Mouse (Mus musculus): Measurements from ENCODE around the gene Mucl3. TPM values are rescaled to one million over a fixed set of nuclear protein-coding genes. Genes with fewer than 3 reads are reported as not detected.

The Mucl3 gene
- polyA plus RNA-seq, 1 experiment from 2014 or later, result not detected

DNA sequence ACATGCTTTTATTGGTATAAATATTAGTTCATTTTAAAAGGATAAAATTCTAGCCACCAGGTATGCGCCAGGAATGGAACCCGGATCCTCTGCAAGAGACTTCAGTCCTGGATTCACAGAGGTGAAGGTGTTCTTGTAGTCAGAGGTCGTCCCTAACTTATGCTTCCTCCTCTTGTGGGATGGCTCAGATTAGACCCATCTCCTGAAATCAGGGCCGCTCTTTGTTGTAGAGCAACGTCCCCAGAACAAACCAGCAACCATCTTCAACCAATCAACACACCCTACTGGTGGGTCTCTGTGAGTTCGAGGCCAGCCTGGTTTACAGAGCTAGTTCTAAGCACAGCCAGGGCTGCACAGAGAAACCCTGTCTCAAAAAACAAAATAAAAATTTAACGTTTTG is 49.0 kb downstream of the Mucl3 start:
- ChIA-PET POLR2A (no interaction called here), CTCF (interaction anchor here (1.4 to 1.8 kb wide), 2 partner anchors 12 to 110 kb away, joined by 3 to 4 read pairs; partner anchors contain the start of gene Ddr1)
- TF ChIP-seq CTCF (IDR thresholded peaks at IDR 0.05), result no peak
- in situ Hi-C loops (cut with MboI; ENCODE audit: low pct_unique_long_range_greater_than_20kb), result no loop called here
- no peaks in the 10 kb centered on the region for H3K27me3 ChIP-seq
- no peak for ATAC-seq
- DNase-seq (ENCODE audit: low read depth, low spot score), result no peak

DNA sequence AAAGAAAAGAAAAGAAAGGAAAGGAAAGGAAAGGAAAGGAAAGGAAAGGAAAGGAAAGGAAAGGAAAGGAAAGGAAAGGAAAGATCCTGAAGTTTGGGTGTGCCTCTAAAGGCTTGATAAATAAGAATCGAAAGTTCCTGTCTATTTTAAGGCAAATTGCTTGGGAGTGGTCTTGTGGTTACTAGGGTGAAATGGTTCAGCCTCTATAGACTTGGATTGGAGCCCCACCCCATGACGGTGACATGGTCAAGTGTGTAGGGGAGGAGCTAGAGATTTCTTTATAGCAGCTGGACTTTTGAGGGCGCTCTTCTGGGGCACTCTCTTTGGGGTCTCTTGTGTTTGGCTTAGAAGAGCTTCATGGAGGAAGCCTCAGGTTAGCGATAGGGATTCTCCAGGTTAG is 49.7 kb downstream of the Mucl3 start:
- ATAC-seq, result no peak
- no peaks in the 10 kb centered on the region for H3K27me3 ChIP-seq
- ChIA-PET POLR2A (no interaction called here), CTCF (interaction anchor here (1.4 to 1.8 kb wide), 2 partner anchors 12 to 110 kb away, joined by 3 to 4 read pairs; partner anchors contain the start of gene Ddr1)
- DNase-seq (ENCODE audit: low read depth, low spot score), result no peak
- in situ Hi-C loops (cut with MboI; ENCODE audit: low pct_unique_long_range_greater_than_20kb), result no loop called here
- TF ChIP-seq CTCF (IDR thresholded peaks at IDR 0.05), result no peak

DNA sequence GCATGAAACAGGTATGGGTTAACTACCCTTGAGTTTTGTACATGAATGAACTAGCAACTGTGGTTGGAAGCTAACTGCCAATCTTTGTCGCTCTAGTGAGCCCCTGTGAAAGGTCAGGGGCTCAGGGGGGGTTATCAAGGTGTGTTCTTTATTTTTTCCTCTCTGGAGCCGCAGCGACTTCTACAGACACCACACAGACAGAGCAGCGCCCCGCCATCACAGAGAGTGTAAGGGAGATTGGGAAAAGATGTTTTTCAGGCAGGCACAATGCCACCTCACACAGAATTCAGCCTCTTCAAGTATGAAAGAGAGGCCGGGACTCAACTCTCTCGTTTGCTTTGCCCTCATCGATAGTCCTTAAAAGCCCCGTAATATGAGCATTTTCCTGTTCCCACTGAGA is 51.4 kb downstream of the Mucl3 start:
- in situ Hi-C loops (cut with MboI; ENCODE audit: low pct_unique_long_range_greater_than_20kb), result no loop called here
- ChIA-PET POLR2A (interaction anchor here (1.2 kb wide), 1 partner anchor 36 kb away, joined by 3 read pairs; no protein-coding TSS in a partner anchor), CTCF (interaction anchor here (1.2 to 2.9 kb wide), 6 partner anchors 9 to 72 kb away, joined by 3 to 12 read pairs (median 5); partner anchors contain the start of gene Sfta2)
- H3K27me3 ChIP-seq, result no peaks in the 10 kb centered on the region
- no peak for ATAC-seq
- DNase-seq (ENCODE audit: low read depth, low spot score), result no peak
- peak; percentile 52 for TF ChIP-seq CTCF (IDR thresholded peaks at IDR 0.05)

DNA sequence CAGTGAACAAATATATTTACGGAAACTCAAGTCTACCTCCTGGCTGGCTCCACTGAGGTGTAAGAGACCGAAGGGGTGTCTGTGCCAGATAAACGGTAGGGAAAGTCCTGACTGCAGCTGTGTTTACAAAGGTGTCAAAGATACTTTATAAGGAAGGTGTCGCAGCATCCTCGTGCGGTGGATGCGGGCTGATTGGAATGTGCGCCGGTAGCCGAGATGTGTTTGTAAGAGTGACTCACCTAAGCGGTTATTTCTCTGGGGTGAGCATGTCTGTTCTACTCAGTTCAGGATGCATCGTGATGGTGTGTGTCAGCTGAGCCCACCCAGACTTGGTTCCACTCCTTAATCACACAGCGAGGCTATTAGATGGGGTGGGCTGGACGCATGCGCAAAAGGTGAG is 51.8 kb downstream of the Mucl3 start:
- H3K27me3 ChIP-seq, result no peaks in the 10 kb centered on the region
- CTCF ChIA-PET, result interaction anchor here (0.7 to 4.5 kb wide), 12 partner anchors 9 to 117 kb away, joined by 3 to 39 read pairs (median 4); partner anchors contain the start of gene Sfta2
- DNase-seq (ENCODE audit: low read depth, low spot score), result peak; percentile 85
- TF ChIP-seq CTCF (IDR thresholded peaks at IDR 0.05), result no peak
- ATAC-seq, result peak; percentile 72
- POLR2A ChIA-PET, result interaction anchor here (1.2 kb wide), 1 partner anchor 37 kb away, joined by 3 read pairs; no protein-coding TSS in a partner anchor
- in situ Hi-C loops (cut with MboI; ENCODE audit: low pct_unique_long_range_greater_than_20kb), result no loop called here

DNA sequence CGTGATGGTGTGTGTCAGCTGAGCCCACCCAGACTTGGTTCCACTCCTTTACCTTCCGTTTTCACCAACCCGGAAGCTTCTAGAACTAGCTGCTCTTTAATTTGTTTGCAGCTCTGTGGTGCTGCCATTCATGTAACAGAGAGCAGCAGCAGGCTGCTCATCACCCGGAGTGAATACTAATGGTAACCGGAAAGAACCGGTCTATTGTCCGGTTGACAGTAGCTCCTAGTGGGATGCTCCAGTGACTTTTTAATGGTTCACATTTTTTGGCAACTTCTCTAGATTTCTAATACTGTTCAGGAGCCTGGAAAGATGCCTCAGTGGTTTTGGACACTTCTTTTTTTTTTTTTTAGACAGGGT is 52.3 kb downstream of the Mucl3 start:
- DNase-seq (ENCODE audit: low read depth, low spot score) (peak; percentile 75), ATAC-seq (no peak)
- POLR2A ChIA-PET, result interaction anchor here (0.9 kb wide), 1 partner anchor 11 kb away, joined by 6 read pairs; the partner anchor contains the start of gene Sfta2
- H3K27me3 ChIP-seq, result no peaks in the 10 kb centered on the region
- in situ Hi-C loops (cut with MboI; ENCODE audit: low pct_unique_long_range_greater_than_20kb), result no loop called here
- TF ChIP-seq CTCF (IDR thresholded peaks at IDR 0.05), result no peak
- CTCF ChIA-PET, result interaction anchor here (0.7 to 4.5 kb wide), 11 partner anchors 8 to 117 kb away, joined by 3 to 39 read pairs (median 4); no protein-coding TSS in a partner anchor

DNA sequence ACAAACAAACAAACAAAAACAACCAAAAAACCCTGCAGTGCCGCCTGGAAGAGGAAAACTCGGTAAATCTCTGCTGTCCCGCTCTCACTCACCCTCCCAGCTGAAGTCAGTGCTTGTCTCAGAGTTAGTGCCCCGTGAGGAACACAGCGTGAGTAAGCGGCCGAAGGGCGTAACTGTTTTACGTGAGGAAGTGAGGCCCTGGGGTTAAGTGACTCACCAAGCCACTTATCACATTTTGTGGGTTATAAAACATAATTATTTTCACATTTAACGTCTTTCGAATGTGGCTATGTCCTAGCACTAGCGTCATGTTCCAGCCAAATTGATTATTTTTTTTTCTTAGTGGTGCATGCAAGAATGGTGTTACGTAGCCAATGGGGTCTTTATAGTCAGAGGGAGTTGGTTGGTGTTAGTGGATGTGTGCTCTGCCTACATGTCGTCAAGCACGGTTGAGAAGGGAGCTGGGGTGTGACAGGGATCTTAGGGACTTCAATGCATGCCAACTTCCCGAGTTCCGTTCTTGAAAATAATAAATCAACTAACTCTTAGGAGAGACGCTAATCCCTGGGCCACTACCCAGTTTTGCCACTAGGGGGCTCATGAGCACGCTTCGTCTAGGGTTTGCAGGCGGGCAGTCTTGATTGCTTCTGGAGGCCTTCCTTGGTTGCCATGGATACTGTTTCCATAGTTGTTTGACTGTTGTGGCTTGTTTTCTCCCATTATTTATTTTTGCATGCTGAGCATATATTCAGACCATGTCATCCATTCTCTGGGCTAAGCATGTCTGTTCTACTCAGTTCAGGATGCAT is 52.9 kb downstream of the Mucl3 start:
- CTCF ChIA-PET, result interaction anchor here (0.8 to 4.5 kb wide), 10 partner anchors 7 to 118 kb away, joined by 3 to 39 read pairs (median 4); no protein-coding TSS in a partner anchor
- POLR2A ChIA-PET, result interaction anchor here (0.9 kb wide), 1 partner anchor 11 kb away, joined by 6 read pairs; the partner anchor contains the start of gene Sfta2
- H3K27me3 ChIP-seq, result no peaks in the 10 kb centered on the region
- DNase-seq (ENCODE audit: low read depth, low spot score) (peak; percentile 95), ATAC-seq (peak; percentile 75)
- TF ChIP-seq CTCF (IDR thresholded peaks at IDR 0.05), result peak; percentile 97
- in situ Hi-C loops (cut with MboI; ENCODE audit: low pct_unique_long_range_greater_than_20kb), result no loop called here

DNA sequence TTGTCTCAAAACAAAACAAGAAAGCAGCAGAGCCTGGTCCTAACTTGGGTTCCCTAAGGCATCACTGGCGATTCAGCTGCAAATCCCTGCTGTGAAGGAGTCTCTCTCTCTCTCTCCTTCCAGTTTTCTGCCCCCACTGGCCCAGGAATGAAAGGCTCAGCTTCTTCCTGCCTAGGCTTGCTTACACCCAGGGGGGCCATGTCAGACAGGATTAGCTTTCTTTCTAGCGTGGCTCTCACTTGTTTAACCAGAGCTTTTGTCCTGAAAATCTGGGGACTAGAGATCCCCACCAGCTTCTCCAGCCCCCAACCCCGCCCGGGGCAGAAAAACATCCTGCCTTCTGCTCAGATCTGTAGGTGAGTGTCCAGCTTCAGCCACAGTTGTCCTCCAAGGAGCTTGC is 55.1 kb downstream of the Mucl3 start:
- POLR2A ChIA-PET, result interaction anchor here (0.9 kb wide), 1 partner anchor 109 kb away, joined by 3 read pairs; no protein-coding TSS in a partner anchor
- CTCF ChIA-PET, result interaction anchor here (1.0 to 4.5 kb wide), 8 partner anchors 8 to 149 kb away, joined by 3 to 39 read pairs (median 6); partner anchors contain the start of gene Cdsn
- DNase-seq (ENCODE audit: low read depth, low spot score), result no peak
- no peaks in the 10 kb centered on the region for H3K27me3 ChIP-seq
- in situ Hi-C loops (cut with MboI; ENCODE audit: low pct_unique_long_range_greater_than_20kb), result loop anchor here (10.0 kb wide), 2 partner anchors 236 to 286 kb away; partner anchors contain the start of genes Dhx16, Flot1 and Ier3
- no peak for TF ChIP-seq CTCF (IDR thresholded peaks at IDR 0.05)
- no peak for ATAC-seq

DNA sequence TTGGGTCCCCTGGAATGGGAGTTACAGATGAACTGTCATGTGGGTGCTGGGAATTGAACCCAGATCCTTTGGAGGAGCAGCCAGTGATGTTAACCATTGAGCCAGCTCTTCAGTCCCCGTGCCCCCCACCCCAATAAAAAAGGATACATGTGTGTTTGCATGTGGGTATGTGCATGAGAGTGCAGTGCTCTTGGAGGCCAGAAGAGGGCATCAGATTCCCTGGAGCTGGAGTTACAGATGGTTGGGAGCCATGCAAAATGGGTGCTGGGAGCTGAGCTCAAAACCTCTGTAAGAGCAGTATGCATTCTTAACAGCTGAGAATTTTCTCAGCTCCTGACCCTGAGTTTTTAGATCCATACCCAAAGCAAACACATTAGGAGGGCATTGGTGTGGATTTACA is 56.2 kb downstream of the Mucl3 start:
- no peak for DNase-seq (ENCODE audit: low read depth, low spot score)
- no peak for TF ChIP-seq CTCF (IDR thresholded peaks at IDR 0.05)
- no peaks in the 10 kb centered on the region for H3K27me3 ChIP-seq
- in situ Hi-C loops (cut with MboI; ENCODE audit: low pct_unique_long_range_greater_than_20kb), result loop anchor here (10.0 kb wide), 2 partner anchors 238 to 288 kb away; partner anchors contain the start of genes Dhx16, Flot1 and Ier3
- POLR2A ChIA-PET, result no interaction called here
- CTCF ChIA-PET, result interaction anchor here (0.6 to 4.5 kb wide), 6 partner anchors 9 to 150 kb away, joined by 3 to 39 read pairs (median 5); partner anchors contain the start of gene Cdsn
- ATAC-seq, result no peak

Other genes with a start within 250 kb of the Mucl3 start
- gene H2-Q6, start 218.8 kb downstream of the Mucl3 start, polyA plus RNA-seq (2021), result 0.03 TPM
- gene H2-Q7, start 204.5 kb downstream of the Mucl3 start, polyA plus RNA-seq (2021), result 0.08 TPM
- 0.35 TPM for gene H2-Q10, start 173.6 kb downstream of the Mucl3 start, polyA plus RNA-seq (2021)
- gene Pou5f1, start 137.7 kb downstream of the Mucl3 start, polyA plus RNA-seq (2021), result not detected
- 35.9 TPM for gene Tcf19, start 126.9 kb downstream of the Mucl3 start, polyA plus RNA-seq (2021)
- 44.8 TPM for gene Cchcr1, start 126.6 kb downstream of the Mucl3 start, polyA plus RNA-seq (2021)
- gene Psors1c2, start 110.5 kb downstream of the Mucl3 start, polyA plus RNA-seq (2021), result 0.37 TPM
- gene Cdsn, start 91.6 kb downstream of the Mucl3 start, polyA plus RNA-seq (2021), result 8.6 TPM
- gene 2300002M23Rik, start 76.2 kb downstream of the Mucl3 start, polyA plus RNA-seq (2021), result not detected
- gene Sfta2, start 42.1 kb downstream of the Mucl3 start, polyA plus RNA-seq (2021), result not detected
- gene Gm9573, start 17.1 kb downstream of the Mucl3 start, polyA plus RNA-seq (2021), result not detected
- 34.4 TPM for gene Vars2, start 23.9 kb upstream of the Mucl3 start, polyA plus RNA-seq (2021)
- 30.5 TPM for gene Gtf2h4, start 30.0 kb upstream of the Mucl3 start, polyA plus RNA-seq (2021)
- gene Ddr1, start 60.9 kb upstream of the Mucl3 start, polyA plus RNA-seq (2021), result 230 TPM
- gene Ier3, start 178.0 kb upstream of the Mucl3 start, polyA plus RNA-seq (2021), result 149 TPM
- 308 TPM for gene Flot1, start 179.5 kb upstream of the Mucl3 start, polyA plus RNA-seq (2021)
- 608 TPM for gene Tubb5, start 194.6 kb upstream of the Mucl3 start, polyA plus RNA-seq (2021)
- gene Mdc1, start 197.8 kb upstream of the Mucl3 start, polyA plus RNA-seq (2021), result 23.9 TPM
- 13.5 TPM for gene Nrm, start 217.6 kb upstream of the Mucl3 start, polyA plus RNA-seq (2021)
- gene Ppp1r18, start 221.9 kb upstream of the Mucl3 start, polyA plus RNA-seq (2021), result 74.3 TPM
- gene Dhx16, start 236.1 kb upstream of the Mucl3 start, polyA plus RNA-seq (2021), result 68.9 TPM

All from Patski (cell line).